Mouse (Mus musculus): Measurements from ENCODE around the gene E2f6.

GRCm38 (mm10) chr12:16774605-16775004, 36.2 kb upstream of the E2f6 start:
- TF ChIP-seq POLR2A (IDR thresholded peaks at IDR 0.05; ENCODE audit: extremely low read depth, insufficient read depth, low read length) (no peak), CTCF (IDR thresholded peaks at IDR 0.05; ENCODE audit: extremely low read depth, insufficient read depth, low read length) (no peak)

Measured in cortical plate, adult 2 months (tissue).